23 mouse cellular contexts compared by ENCODE assay signal in genomic region chr3:107287346-107287745, GRCm38 (mm10). TPM values are rescaled to one million over a fixed set of nuclear protein-coding genes. Genes with fewer than 3 reads are reported as not detected.
"Had no signal": no experiment of that assay in that cellular context is flagged by ENCODE, and none has a peak within 500 bp of the region (broad histone marks: within the 10 kb centered on the region; RNA-seq: fewer than 3 reads in every experiment).

No protein-coding gene starts in this region.

- H3K9ac ChIP-seq: neural tube, embryonic 13.5 days; neural tube, embryonic 15.5 days; stomach, embryonic 15.5 days had no signal

- H3K4me1 ChIP-seq: neural tube, embryonic 13.5 days; neural tube, embryonic 15.5 days had no signal

- H3K4me2 ChIP-seq: neural tube, embryonic 13.5 days; neural tube, embryonic 15.5 days; stomach, embryonic 15.5 days had no signal

- H3K27ac ChIP-seq: neural tube, embryonic 13.5 days; neural tube, embryonic 15.5 days; stomach, embryonic 15.5 days; stomach, postnatal 0 days had no signal

- H3K27me3 ChIP-seq: neural tube, embryonic 13.5 days; neural tube, embryonic 15.5 days; stomach, embryonic 15.5 days had no signal

- H3K4me3 ChIP-seq: neural tube, embryonic 13.5 days; neural tube, embryonic 15.5 days; stomach, embryonic 15.5 days had no signal

- H3K9me3 ChIP-seq: neural tube, embryonic 13.5 days; neural tube, embryonic 15.5 days; stomach, embryonic 15.5 days had no signal

- DNase-seq: retina, postnatal 1 day; right cerebral cortex, adult 18-20 months; right cerebral cortex, postnatal 14 days; right cerebral cortex, postnatal 25 days; right cerebral cortex, postnatal 4 days; spleen, adult 18-20 months; thymus, adult 18-20 months; thymus, adult 2 months; thymus, postnatal 14 days; thymus, postnatal 25 days; thymus, postnatal 36 days; thymus, postnatal 4 days had no signal

RNA-seq across cellular contexts. Expression of gene Slc16a4, which starts 3.7 kb away (rescaled TPM):
- total RNA-seq: neutrophil, adult 5-6 weeks had no signal
- polyA plus RNA-seq: small intestine, adult 2 months had no signal

RNA-seq across cellular contexts. Expression of gene Prok1, which starts 47.8 kb away (rescaled TPM):
- total RNA-seq: neutrophil, adult 5-6 weeks had no signal
- polyA plus RNA-seq: neural tube, embryonic 13.5 days; small intestine, adult 2 months; spleen, adult 2 months; stomach, embryonic 14.5 days; testis, adult 2 months had no signal

RNA-seq across cellular contexts. Expression of gene A630076J17Rik, which starts 56.9 kb away (rescaled TPM):
- total RNA-seq: neutrophil, adult 5-6 weeks had no signal
- polyA plus RNA-seq: neural tube, embryonic 13.5 days; neural tube, embryonic 14.5 days; neural tube, embryonic 15.5 days; small intestine, adult 2 months; spleen, adult 2 months; testis, adult 2 months; urinary bladder, adult 2 months had no signal
